Mouse (Mus musculus): Measurements from ENCODE around the gene Neurl1a. TPM values are rescaled to one million over a fixed set of nuclear protein-coding genes. Genes with fewer than 3 reads are reported as not detected.

The Neurl1a gene
- polyA plus RNA-seq, 1 experiment from 2014 or later: 2.6 TPM

DNA sequence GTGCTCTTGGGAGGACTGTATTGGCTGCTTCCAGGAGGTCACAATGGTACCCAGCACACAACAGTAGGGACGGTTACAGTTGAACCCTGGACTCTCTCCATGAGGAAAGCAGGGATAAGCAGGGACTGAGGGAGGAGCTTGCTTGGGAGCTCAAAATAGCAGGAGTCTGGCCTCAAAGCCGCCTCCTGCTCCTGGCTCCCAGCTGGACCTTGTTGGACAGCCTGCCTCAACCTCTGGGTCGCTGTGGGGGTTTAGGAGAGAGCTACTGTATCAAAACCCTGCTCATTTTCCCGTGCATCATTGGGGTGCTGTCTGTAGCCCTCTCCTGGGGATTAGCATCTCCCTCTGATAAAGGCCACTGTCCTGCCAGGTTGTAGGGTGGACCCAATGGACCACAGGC is 100.8 kb downstream of the Neurl1a start:
- Histone ChIP-seq H3K9ac (no peak overlapping the region), H3K9me3 (replicated peaks) (no peaks in the 10 kb centered on the region), H3K27me3 (replicated peaks) (no peaks in the 10 kb centered on the region), H3K4me2 (no peak overlapping the region), H3K4me3 (no peak overlapping the region), H3K27ac (no peak overlapping the region), H3K36me3 (peaks cover 48% of the 10 kb centered on the region), H3K4me1 (0 out of 2 replicates have a peak, but pooled peaks cover 4% of the 10 kb centered on the region)
- ATAC-seq: no peak
- 58% methylated on average over 4 of the region's 4 CpGs for WGBS (ENCODE audit: insufficient replicate concordance)

DNA sequence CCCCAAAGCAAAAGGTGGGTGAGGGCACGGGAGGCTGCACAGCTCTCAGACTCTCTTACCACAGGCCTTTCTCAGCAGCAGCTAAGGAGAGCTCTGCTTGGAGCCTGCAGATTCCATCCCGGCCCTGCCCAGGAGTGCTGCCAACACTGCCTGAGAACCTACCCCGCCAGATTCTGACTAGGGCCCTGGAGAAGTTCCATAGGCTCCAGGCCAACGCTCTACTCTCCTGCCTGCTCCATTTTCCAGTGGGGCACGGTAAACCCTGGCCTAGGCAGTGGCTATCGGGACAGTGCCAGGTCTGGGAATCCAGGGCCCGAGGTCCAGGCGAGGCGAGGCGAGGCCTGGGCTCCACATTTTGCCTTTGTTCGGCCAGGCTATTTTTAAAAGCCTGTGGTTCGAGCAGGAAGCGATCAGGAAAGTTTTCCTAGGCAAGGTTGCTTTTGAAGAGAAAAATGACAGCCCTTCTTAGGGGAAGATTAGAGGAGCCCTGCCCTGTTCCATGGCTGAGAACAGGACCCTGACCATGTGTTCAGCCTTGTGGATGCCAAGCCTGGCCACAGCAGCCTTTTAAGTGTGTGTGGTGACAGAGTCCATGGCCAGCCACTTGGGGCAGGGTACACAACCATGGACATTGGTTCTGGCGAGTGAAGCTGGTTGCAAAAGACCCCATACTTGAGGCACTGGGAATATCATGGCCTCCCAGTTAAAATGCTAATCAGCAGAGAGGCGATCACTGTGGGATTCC is 101.3 kb downstream of the Neurl1a start:
- H3K4me1 ChIP-seq: 0 out of 2 replicates have a peak, but pooled peaks cover 4% of the 10 kb centered on the region
- H3K27me3 ChIP-seq (replicated peaks): no peaks in the 10 kb centered on the region
- WGBS (ENCODE audit: insufficient replicate concordance): 70% methylated on average over 15 of the region's 15 CpGs
- no peak overlapping the region for H3K27ac ChIP-seq
- no peak overlapping the region for H3K4me3 ChIP-seq
- H3K9ac ChIP-seq: no peak overlapping the region
- H3K36me3 ChIP-seq: peaks cover 50% of the 10 kb centered on the region
- H3K4me2 ChIP-seq: no peak overlapping the region
- no peak for ATAC-seq
- no peaks in the 10 kb centered on the region for H3K9me3 ChIP-seq (replicated peaks)

DNA sequence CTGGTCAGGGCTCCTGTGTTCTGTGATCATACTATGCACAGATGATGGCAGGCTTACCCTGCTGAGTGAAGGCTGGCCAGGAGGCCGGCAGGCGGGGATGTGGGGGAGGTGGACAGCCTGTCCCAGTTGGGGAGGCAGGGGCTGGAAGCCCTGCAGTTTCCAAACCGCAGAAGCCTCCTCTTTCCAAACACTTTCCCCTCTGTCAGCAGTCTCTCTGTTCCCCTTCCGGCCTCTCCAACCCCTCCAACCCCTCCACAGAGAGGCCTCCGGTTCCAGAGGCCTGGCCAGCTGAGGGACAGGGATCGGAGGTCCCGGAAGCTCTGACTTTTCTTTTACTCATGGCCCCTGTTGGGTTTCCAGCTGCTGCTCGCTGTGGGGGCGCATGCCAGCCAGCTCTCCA is 102.3 kb downstream of the Neurl1a start:
- H3K4me2 ChIP-seq: no peak overlapping the region
- ATAC-seq: no peak
- no peaks in the 10 kb centered on the region for H3K9me3 ChIP-seq (replicated peaks)
- no peak overlapping the region for H3K27ac ChIP-seq
- H3K36me3 ChIP-seq: peaks cover 52% of the 10 kb centered on the region
- WGBS (ENCODE audit: insufficient replicate concordance): 78% methylated on average over 9 of the region's 9 CpGs
- H3K27me3 ChIP-seq (replicated peaks): no peaks in the 10 kb centered on the region
- H3K4me3 ChIP-seq: no peak overlapping the region
- H3K4me1 ChIP-seq: 0 out of 2 replicates have a peak, but pooled peaks cover 4% of the 10 kb centered on the region
- no peak overlapping the region for H3K9ac ChIP-seq

DNA sequence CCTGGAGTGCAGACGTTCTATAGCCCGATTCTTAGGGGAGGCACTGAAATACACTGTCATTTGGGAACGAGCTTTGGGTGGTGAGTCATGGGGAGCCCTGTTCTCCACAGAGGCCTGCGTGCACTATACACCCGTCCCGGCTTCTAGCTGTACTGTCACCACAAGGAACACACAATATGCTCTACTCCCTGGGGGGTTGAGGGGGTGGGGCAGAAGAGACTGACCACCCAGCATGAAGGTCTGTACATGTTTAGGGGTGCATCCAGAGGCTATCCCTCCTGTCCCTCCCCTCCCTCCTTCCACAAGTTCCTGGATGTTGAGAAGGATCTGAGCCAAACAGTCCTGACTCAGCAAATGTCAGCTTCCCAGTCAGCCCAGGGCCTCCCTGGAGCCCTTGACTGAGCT is 103.4 kb downstream of the Neurl1a start:
- Histone ChIP-seq H3K4me1 (0 out of 2 replicates have a peak, but pooled peaks cover 4% of the 10 kb centered on the region), H3K27me3 (replicated peaks) (no peaks in the 10 kb centered on the region), H3K4me3 (no peak overlapping the region), H3K9me3 (replicated peaks) (no peaks in the 10 kb centered on the region), H3K4me2 (no peak overlapping the region), H3K27ac (no peak overlapping the region), H3K36me3 (peaks cover 49% of the 10 kb centered on the region), H3K9ac (no peak overlapping the region)
- no peak for ATAC-seq
- WGBS (ENCODE audit: insufficient replicate concordance): 79% methylated on average over 6 of the region's 6 CpGs

DNA sequence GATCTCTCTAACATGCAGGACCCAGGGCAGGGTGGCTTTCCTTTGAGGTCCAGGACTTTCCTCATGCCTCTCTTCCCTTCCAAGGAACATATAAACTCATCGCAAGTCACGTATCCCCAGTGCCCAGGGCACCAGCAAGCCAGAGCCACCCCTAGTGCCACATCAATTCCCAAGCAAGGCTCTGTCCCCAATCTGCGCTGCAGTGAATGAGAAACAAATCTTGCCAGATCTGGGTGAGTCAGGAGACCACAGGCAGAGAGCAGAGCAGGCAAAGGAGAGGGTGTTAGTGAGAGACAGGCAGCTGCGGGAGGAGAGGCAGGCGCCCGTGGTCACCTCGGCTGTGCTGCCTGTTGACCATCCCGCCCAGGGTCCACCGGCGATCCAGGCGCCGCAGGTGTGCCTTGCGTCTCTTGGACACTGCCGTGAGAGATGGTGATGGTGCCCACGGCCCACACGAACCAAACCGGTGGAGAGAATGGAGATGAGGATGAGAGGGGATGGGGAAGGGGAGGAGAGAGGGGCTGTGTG is 104.1 kb downstream of the Neurl1a start:
- H3K4me1 ChIP-seq: 0 out of 2 replicates have a peak, but pooled peaks cover 4% of the 10 kb centered on the region
- no peak overlapping the region for H3K27ac ChIP-seq
- H3K4me3 ChIP-seq: no peak overlapping the region
- peaks cover 44% of the 10 kb centered on the region for H3K36me3 ChIP-seq
- no peak overlapping the region for H3K4me2 ChIP-seq
- WGBS (ENCODE audit: insufficient replicate concordance): 90% methylated on average over 17 of the region's 17 CpGs
- no peak overlapping the region for H3K9ac ChIP-seq
- ATAC-seq: no peak
- H3K27me3 ChIP-seq (replicated peaks): no peaks in the 10 kb centered on the region
- no peaks in the 10 kb centered on the region for H3K9me3 ChIP-seq (replicated peaks)

DNA sequence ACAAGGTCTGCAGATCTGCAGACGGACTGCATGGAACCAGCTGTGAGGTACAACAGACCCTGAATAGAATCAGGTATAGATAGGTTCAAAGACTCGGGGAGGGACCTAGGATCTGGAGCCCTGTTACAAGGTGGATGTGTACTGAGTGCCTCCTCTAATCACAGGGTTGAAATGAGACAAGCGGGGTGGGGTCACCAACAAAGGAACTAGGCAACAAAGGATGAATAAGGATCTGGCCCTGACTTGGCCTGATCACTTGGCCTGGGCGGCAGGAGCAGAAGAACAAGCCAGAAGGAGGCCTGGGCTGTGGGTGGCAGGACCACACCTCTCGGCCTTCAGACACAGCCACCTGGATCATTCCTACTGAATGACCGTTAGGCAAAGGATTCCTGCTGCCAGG is 107.0 kb downstream of the Neurl1a start:
- H3K27me3 ChIP-seq (replicated peaks): no peaks in the 10 kb centered on the region
- no peak overlapping the region for H3K9ac ChIP-seq
- no peaks in the 10 kb centered on the region for H3K4me1 ChIP-seq
- no peak for ATAC-seq
- no peaks in the 10 kb centered on the region for H3K9me3 ChIP-seq (replicated peaks)
- H3K4me3 ChIP-seq: no peak overlapping the region
- 81% methylated on average over 6 of the region's 6 CpGs for WGBS (ENCODE audit: insufficient replicate concordance)
- H3K4me2 ChIP-seq: no peak overlapping the region
- H3K27ac ChIP-seq: no peak overlapping the region
- peaks cover 28% of the 10 kb centered on the region; the same call in 1 of the 2 replicates for H3K36me3 ChIP-seq

DNA sequence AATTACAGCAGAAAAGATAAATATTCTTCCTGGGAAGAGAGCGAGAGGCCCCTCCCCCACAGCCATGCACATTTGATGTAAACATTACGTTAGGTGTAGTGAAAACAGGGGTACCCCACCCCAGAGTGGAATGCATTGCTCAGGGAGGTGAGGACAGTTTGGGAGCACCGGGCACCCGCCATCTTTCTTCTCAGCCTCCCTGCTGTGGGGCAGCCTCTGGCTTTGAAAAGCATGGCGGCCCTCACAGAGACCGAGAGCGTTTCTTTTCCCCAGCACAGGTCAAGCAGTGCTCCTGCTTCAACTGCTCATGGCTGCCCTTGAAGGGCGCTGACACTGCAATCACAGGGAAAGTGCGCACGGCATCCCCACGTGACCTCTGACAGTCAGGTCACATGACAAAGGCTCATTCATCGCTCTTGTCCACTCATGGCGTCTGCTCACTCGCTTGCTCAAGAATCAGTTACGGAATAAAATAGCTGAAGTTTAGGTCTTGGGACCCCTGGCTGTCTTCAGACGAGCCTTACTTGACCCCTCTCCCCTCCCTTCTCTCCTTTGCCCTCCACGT is 108.3 kb downstream of the Neurl1a start:
- peaks cover 28% of the 10 kb centered on the region; the same call in 1 of the 2 replicates for H3K36me3 ChIP-seq
- no peak for ATAC-seq
- peaks cover 5% of the 10 kb centered on the region for H3K4me1 ChIP-seq
- H3K4me3 ChIP-seq: no peak overlapping the region
- H3K9ac ChIP-seq: no peak overlapping the region
- H3K27me3 ChIP-seq (replicated peaks): no peaks in the 10 kb centered on the region
- no peak overlapping the region for H3K4me2 ChIP-seq
- no peak overlapping the region for H3K27ac ChIP-seq
- H3K9me3 ChIP-seq (replicated peaks): no peaks in the 10 kb centered on the region
- WGBS (ENCODE audit: insufficient replicate concordance): 78% methylated on average over 17 of the region's 17 CpGs

DNA sequence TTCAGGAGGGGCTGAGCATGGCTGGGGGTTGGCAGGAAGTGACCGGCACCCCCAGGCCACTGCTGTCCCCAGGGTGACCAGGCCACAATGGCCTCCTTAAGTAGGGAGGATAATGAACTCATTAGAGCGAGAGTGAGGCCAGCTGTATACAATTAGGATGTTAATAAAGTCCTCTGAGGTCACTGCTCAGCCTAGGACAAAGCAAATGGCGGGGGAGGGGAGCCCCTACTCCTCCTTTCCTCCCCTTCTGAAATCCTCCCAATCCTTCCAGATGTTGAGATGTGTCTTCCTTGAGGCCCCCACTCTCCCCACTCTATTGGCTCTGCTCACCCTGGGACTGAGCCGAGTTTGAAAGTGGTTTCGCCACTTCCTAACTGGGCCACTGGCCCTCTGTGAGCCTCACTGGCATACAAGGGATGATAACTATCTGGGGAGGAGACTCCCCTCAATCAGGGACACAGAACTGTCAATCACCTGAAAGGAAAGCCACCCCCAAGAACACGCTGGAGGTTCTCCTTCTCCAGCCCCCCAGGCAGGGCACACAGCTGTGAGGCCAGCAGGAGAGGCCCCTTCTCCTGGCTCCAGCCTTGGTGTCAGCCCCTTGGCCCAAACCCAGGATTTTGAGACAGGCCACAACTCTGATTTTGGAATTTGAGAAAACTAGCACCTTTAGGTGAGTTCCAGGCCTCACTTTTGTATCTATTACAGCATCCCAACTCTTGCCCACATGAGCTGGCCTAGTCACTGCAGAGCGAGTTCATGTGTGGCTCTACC is 112.9 kb downstream of the Neurl1a start:
- Histone ChIP-seq H3K36me3 (peaks cover 2% of the 10 kb centered on the region; the same call in 1 of the 2 replicates), H3K27ac (no peak overlapping the region), H3K27me3 (replicated peaks) (no peaks in the 10 kb centered on the region), H3K9me3 (replicated peaks) (no peaks in the 10 kb centered on the region), H3K4me3 (no peak overlapping the region), H3K9ac (no peak overlapping the region), H3K4me2 (no peak overlapping the region), H3K4me1 (peaks cover 5% of the 10 kb centered on the region)
- WGBS (ENCODE audit: insufficient replicate concordance): 58% methylated on average over 7 of the region's 7 CpGs
- ATAC-seq: peak; percentile 17; the same call in 1 of the 2 replicates

DNA sequence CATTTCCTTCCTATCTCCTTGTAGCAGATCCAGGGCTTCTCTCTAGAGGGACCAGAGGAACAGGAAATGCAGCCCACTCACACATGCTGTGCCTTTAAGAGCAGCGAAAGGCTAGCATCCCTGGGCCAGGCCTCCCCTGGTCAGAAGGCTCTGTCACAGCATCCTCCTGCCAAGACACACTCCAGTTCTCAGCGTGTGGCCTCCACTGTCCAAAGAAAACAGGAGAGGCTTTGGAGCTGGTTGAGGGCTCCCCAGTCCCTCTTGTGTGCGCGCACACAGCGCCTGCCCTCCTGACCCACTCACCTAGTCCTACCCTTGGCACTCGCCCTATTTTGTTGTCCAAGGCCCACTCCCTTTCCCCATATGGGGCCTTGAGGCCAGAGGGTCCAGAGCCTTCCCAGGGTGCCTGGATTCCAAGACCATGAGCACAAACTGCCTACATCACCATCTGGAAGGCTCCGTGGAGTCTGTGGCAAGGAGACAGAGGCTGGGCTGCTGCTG is 113.9 kb downstream of the Neurl1a start:
- no peak overlapping the region for H3K27ac ChIP-seq
- H3K9ac ChIP-seq: no peak overlapping the region
- 67% methylated on average over 7 of the region's 7 CpGs for WGBS (ENCODE audit: insufficient replicate concordance)
- no peak overlapping the region for H3K4me2 ChIP-seq
- H3K36me3 ChIP-seq: no peaks in the 10 kb centered on the region
- H3K27me3 ChIP-seq (replicated peaks): no peaks in the 10 kb centered on the region
- peaks cover 5% of the 10 kb centered on the region for H3K4me1 ChIP-seq
- H3K9me3 ChIP-seq (replicated peaks): no peaks in the 10 kb centered on the region
- no peak overlapping the region for H3K4me3 ChIP-seq
- ATAC-seq: no peak

DNA sequence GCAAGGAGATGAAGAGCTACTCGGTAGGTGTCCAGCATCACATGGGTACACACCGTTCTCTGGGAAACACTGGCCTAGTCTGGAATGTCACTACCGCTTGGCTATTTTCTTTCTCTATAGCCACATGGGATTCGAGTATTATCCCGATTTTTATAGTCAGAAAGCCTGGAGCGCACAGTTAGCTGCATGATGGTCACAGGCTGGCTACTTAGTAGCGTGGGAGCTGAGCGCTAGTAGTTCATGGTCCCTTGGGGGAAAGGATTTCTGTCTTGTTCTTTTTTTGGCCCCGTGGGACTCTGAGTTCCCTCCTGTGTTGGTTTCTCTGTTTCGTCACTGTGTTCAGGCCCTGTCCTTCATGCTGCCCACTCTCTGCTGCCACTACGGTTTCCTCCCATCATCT is 119.5 kb downstream of the Neurl1a start:
- 71% methylated on average over 11 of the region's 11 CpGs for WGBS (ENCODE audit: insufficient replicate concordance)
- H3K27ac ChIP-seq: no peak overlapping the region
- no peaks in the 10 kb centered on the region for H3K36me3 ChIP-seq
- H3K4me2 ChIP-seq: no peak overlapping the region
- no peaks in the 10 kb centered on the region for H3K9me3 ChIP-seq (replicated peaks)
- no peak overlapping the region for H3K4me3 ChIP-seq
- H3K27me3 ChIP-seq (replicated peaks): no peaks in the 10 kb centered on the region
- no peak overlapping the region for H3K9ac ChIP-seq
- no peak for ATAC-seq
- H3K4me1 ChIP-seq: peaks cover 15% of the 10 kb centered on the region

DNA sequence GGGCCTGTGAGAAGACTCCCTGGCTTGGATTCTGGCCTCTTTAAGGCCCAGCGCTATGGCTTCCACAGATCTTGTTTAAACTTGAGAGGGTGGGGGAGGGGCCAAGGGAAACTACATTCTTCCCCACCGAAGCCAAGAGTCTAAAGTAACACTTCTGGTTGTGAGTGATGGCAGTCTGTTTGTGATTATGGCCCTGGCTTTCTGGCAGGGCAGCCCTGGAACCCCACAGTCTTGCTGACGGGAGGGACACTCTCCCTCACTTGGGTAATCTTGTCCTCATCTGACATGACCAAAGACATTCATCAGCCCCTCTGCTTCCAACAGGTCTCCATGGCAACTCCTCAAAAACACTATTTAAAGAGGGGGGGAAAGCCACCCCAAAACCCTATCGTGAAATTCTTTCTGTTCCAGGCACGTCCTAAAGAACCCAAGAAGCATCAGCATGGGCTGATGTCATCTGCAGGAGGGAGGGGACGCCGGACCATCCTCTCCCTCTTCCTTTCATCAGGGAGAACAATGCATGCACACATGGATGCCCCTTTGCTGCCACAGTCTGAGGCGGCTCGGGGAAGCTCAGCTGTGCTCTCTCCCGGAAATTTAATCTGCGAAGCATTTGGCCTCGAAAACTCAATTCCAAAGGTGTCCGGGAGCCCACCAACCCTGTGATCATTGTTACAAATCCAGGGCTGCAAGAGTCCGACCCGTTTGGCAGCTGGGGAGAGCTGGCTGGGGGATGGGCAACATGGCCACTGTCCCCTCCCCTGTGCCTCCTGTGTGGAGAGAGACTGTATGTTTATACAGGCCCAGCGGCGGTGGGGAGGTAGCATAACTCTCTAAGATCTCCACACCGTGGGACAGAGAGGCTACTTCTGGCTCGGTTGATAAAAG is 122.9 kb downstream of the Neurl1a start:
- no peak for ATAC-seq
- Histone ChIP-seq H3K9me3 (replicated peaks) (no peaks in the 10 kb centered on the region), H3K4me1 (peaks cover 15% of the 10 kb centered on the region), H3K4me3 (no peak overlapping the region), H3K27me3 (replicated peaks) (no peaks in the 10 kb centered on the region), H3K9ac (no peak overlapping the region), H3K27ac (no peak overlapping the region), H3K36me3 (no peaks in the 10 kb centered on the region), H3K4me2 (no peak overlapping the region)
- 55% methylated on average over 19 of the region's 19 CpGs for WGBS (ENCODE audit: insufficient replicate concordance)
